Mouse (Mus musculus) intestine, embryonic 16.5 days (tissue): ENCODE data around the gene Srp54c. TPM values are rescaled to one million over a fixed set of nuclear protein-coding genes. Genes with fewer than 3 reads are reported as not detected.

Experiments
- ATAC-seq: fragments of 200-750 bp; cut with Nextera tagmentation; 2 replicates; pipeline ENCODE4 v1.8.0; 2017; ENCODE audit warnings: moderate TSS enrichment, moderate library complexity
- H3K27ac ChIP-seq: fragments of 300-500 bp; sonication (generic); 2 replicates; pipeline ENCODE4 v1.5.1; 2014; ENCODE audit warnings: mild to moderate bottlenecking, low read length
- H3K27me3 ChIP-seq: fragments of 300-500 bp; sonication (generic); replicated peaks from 2 replicates; pipeline ENCODE4 v1.6.1; 2014; ENCODE audit warnings: low read length, control low read depth, mixed read lengths; ENCODE audit not compliant: control insufficient read depth, insufficient read depth
- H3K36me3 ChIP-seq: fragments of 300-500 bp; sonication (generic); 2 replicates; pipeline ENCODE4 v1.6.1; 2014; ENCODE audit warnings: low read length, control low read depth; ENCODE audit not compliant: control insufficient read depth, insufficient read depth
- H3K4me1 ChIP-seq: fragments of 300-500 bp; sonication (generic); 2 replicates; pipeline ENCODE4 v1.6.1; 2014; ENCODE audit warnings: low read length, control low read depth, mixed read lengths; ENCODE audit not compliant: control insufficient read depth, insufficient read depth
- H3K4me2 ChIP-seq: fragments of 300-500 bp; sonication (generic); 2 replicates; pipeline ENCODE4 v1.6.1; 2014; ENCODE audit warnings: low read depth, low read length, control low read depth
- H3K4me3 ChIP-seq: fragments of 300-500 bp; sonication (generic); 2 replicates; pipeline ENCODE4 v1.5.1; 2014; ENCODE audit warnings: mild to moderate bottlenecking, low read length
- H3K9ac ChIP-seq: fragments of 300-500 bp; sonication (generic); 2 replicates; pipeline ENCODE4 v1.6.1; 2014; ENCODE audit warnings: low read depth, low read length
- H3K9me3 ChIP-seq: fragments of 300-500 bp; sonication (generic); 2 replicates; pipeline ENCODE4 v1.6.1; 2016; ENCODE audit warnings: low read length, control low read depth; ENCODE audit not compliant: control insufficient read depth
- WGBS: fragments of 180-500 bp; shearing (Covaris S2); extraction: QIAGEN DNeasy Blood & Tissue Kit; methylation state at CpG from one replicate; pipeline ENCODE4 v1.1.7; 2014; 5-methylcytosine and 5-hydroxymethylcytosine counted together
- polyA plus RNA-seq: library from polyadenylated mRNA; unstranded; fragments of >200 nt; fragmentation: Nextera tagmentation; extraction: Ambion mirVana; gene quantifications from 2 replicates; pipeline ENCODE4 v1.2.1, GENCODE M21; 2015

Srp54c gene
- polyA plus RNA-seq, 1 experiment from 2014 or later, result 67.1 TPM

- 85% methylated on average over 6 of the region's 6 CpGs for WGBS
- ATAC-seq, result no peak
These were observed 77.6 kb downstream of the Srp54c start for GRCm38 (mm10) chr12:55307566-55307965.

DNA sequence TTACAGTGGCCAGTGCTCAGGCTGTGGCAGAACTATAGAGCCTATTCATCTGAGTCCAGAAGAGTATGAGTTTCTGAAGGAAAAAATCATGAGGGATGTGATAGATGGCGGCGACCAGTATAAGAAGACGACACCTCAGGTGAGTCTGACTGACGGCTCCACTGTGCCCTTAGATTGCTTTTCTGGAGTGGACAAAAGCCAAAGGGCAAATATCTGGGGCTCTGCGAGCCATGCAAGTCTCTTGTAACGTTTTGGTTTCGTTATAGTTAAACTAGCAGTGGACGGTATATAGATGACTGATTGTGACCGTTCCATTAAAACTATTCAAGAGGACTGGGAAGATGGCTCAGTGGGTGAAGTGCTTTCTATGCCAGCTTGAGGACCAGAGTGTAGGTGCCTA is 78.8 kb downstream of the Srp54c start:
- WGBS, result 91% methylated on average over 9 of the region's 9 CpGs
- Histone ChIP-seq H3K9ac (no peak overlapping the region), H3K9me3 (no peaks in the 10 kb centered on the region), H3K27ac (no peak overlapping the region), H3K27me3 (no peaks in the 10 kb centered on the region), H3K4me3 (no peak overlapping the region), H3K36me3 (peaks cover 6% of the 10 kb centered on the region; the same call in 1 of the 2 replicates), H3K4me2 (no peak overlapping the region), H3K4me1 (peaks cover 4% of the 10 kb centered on the region; the same call in 1 of the 2 replicates)
- no peak for ATAC-seq

More at GRCm38 (mm10) chr12:55307566-55307965, 77.6 kb downstream of the Srp54c start:
- Histone ChIP-seq H3K9me3 (no peaks in the 10 kb centered on the region), H3K27me3 (no peaks in the 10 kb centered on the region), H3K36me3 (peaks cover 6% of the 10 kb centered on the region; the same call in 1 of the 2 replicates), H3K4me2 (no peak overlapping the region), H3K4me1 (peaks cover 5% of the 10 kb centered on the region; the same call in 1 of the 2 replicates), H3K9ac (no peak overlapping the region), H3K27ac (no peak overlapping the region), H3K4me3 (no peak overlapping the region)

DNA sequence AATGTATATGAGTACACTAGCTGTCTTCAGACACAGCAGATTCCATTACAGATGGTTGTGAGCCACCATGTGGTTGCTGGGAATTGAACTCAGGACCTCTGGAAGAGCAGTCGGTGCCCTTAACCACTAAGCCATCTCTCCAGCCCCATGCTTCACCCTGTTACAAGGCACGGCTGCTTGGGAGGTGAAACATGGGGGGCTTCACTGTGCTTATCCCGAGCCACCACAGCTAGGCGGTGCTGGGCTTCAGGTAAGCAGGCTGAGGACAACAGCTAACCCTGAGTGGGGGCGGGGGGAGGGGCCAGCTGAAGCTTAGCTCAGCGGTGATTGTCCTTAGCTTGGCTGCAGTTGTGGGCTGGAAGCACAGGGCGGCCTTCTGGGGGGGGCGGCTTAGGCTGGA is 79.5 kb downstream of the Srp54c start:
- H3K9ac ChIP-seq, result no peak overlapping the region
- no peaks in the 10 kb centered on the region for H3K27me3 ChIP-seq
- no peak overlapping the region for H3K27ac ChIP-seq
- no peaks in the 10 kb centered on the region for H3K9me3 ChIP-seq
- H3K4me2 ChIP-seq, result no peak overlapping the region
- WGBS, result 77% methylated on average over 8 of the region's 8 CpGs
- ATAC-seq, result no peak
- H3K4me3 ChIP-seq, result no peak overlapping the region
- peaks cover 6% of the 10 kb centered on the region; the same call in 1 of the 2 replicates for H3K36me3 ChIP-seq
- no peaks in the 10 kb centered on the region; the same call in 1 of the 2 replicates for H3K4me1 ChIP-seq

GRCm38 (mm10) chr12:55311841-55312240 is 81.9 kb downstream of the Srp54c start:
- Histone ChIP-seq H3K9ac (no peak overlapping the region), H3K9me3 (no peaks in the 10 kb centered on the region), H3K4me1 (no peaks in the 10 kb centered on the region), H3K4me2 (no peak overlapping the region), H3K36me3 (peaks cover 2% of the 10 kb centered on the region; the same call in 1 of the 2 replicates), H3K4me3 (no peak overlapping the region), H3K27me3 (no peaks in the 10 kb centered on the region), H3K27ac (no peak overlapping the region)
- 85% methylated on average over 7 of the region's 7 CpGs for WGBS
- no peak for ATAC-seq

Other genes starting within 250 kb of the Srp54c start
- not detected in 2 replicates for gene Gm20403, start 243.6 kb upstream of the Srp54c start, polyA plus RNA-seq
- gene Baz1a, start 215.8 kb upstream of the Srp54c start, polyA plus RNA-seq, result 17.9 and 19.4 TPM in 2 replicates
- gene 2700097O09Rik, start 150.1 kb upstream of the Srp54c start, polyA plus RNA-seq, result 29.1 and 31.2 TPM in 2 replicates
- gene Srp54a, start 149.9 kb upstream of the Srp54c start, polyA plus RNA-seq, result 157 and 165 TPM in 2 replicates
- 17.8 and 22.3 TPM in 2 replicates for gene Fam177a, start 105.7 kb upstream of the Srp54c start, polyA plus RNA-seq
- 47.4 and 48.0 TPM in 2 replicates for gene Srp54b, start 75.1 kb upstream of the Srp54c start, polyA plus RNA-seq
- 4.7 TPM in 1 of 2 replicates, not detected in the other for gene 1700047I17Rik2, start 30.6 kb upstream of the Srp54c start, polyA plus RNA-seq
- gene 1110008L16Rik, start 69.4 kb downstream of the Srp54c start, polyA plus RNA-seq, result 16.7 and 18.5 TPM in 2 replicates
- gene Ppp2r3c, start 72.8 kb downstream of the Srp54c start, polyA plus RNA-seq, result 9.6 and 10.2 TPM in 2 replicates
- 375 and 407 TPM in 2 replicates for gene Psma6, start 154.1 kb downstream of the Srp54c start, polyA plus RNA-seq